Mouse (Mus musculus) testis, adult 2 months (tissue): ENCODE results near the gene Fads6.

Experiments
- CTCF ChIP-seq: fragments of 200-500 bp; IDR thresholded peaks from 2 replicates; pipeline ENCODE4 v1.5.1; 2012; ENCODE audit warnings: low read depth, mild to moderate bottlenecking, inconsistent platforms, low read length, moderate library complexity; ENCODE audit not compliant: control insufficient read depth, insufficient read depth, insufficient replicate concordance
- POLR2A ChIP-seq: fragments of 200-500 bp; IDR thresholded peaks from 2 replicates; pipeline ENCODE4 v1.6.1; 2012; ENCODE audit warnings: low read depth, mild to moderate bottlenecking, inconsistent platforms, low read length, moderate library complexity; ENCODE audit not compliant: control insufficient read depth

DNA sequence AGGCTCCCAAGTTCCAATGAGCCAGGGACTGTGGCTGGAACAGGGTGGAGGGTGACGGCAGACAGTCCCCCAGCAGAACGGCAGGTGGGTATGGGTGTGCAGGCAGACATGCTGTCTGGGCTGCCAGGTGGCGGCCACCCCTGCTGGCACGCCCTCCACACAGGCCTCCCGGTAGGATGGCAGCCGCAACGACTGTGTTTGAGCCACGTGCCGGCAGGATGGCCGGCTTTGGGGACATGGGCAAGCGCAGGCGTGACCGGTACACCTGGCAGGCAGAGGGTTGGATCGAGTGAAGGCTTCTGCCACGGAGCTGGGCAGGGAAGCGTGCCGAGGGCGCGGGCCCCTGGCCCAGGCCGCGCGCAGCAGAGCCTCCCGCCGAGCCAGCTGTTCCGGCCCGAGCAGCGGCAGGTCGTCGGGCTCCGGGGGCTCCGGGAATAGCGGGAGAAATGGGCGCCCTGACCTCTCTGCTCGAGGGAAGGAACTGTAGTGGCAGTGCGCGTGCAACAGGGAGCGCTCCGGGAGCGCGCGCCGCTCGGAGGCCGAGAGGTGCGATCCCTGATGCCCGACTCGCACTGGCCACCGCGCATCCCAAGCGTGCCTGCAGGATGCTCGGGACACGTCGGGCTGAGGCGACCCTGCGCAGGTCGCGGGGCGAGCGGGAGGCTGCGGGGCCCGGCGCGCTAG is 47.6 kb downstream of the Fads6 start:
- TF ChIP-seq CTCF, result no peak
- TF ChIP-seq POLR2A, result no peak
